In the genomic region with DNA sequence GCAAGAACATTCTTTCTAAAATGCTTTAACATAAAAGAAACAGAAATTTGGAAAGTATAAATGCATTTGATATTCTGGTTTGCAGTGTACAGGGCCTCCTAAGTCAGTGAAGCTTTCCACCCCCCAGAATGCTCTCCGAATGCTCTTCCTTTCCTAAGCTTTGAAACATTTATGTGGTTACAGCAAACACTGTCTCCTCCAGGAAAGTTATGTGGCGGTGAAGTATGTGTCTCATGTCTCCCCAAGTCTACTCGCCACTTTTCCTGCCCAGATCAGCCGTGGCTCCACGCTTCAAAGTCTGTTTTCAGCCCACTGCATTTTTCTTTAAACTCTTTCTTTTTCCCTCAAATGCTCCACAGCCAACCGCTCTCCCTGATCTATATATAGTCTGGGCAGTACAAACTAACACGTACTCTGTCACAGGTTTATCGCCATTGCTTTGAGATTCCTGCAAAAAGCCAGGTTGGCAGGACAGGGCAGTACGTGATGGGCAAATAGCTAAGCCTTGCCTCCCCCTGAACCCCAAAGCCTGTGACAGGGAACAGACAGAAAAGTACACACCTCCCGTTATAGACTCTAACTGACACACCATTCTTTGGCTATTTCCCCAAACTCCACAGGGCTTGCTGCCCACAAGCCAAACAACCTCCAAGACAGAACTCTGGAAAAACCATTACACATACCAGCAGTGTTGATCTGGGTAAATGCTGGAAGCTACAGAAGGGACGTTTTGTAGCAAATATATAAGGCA, we compare ENCODE assay signal across 12 mouse cellular contexts. TPM values are rescaled to one million over a fixed set of nuclear protein-coding genes. Genes with fewer than 3 reads are reported as not detected.
DNase-seq lines count a peak whose midpoint lies in the region; ATAC-seq and TF ChIP-seq lines count a peak whose summit lies in the region.
"Had no signal": no experiment of that assay in that cellular context is flagged by ENCODE, and none has a peak within 500 bp of the region (broad histone marks: within the 10 kb centered on the region; RNA-seq: fewer than 3 reads in every experiment).

No protein-coding gene starts in this region.

- no peak overlapping the region for H3K4me2 ChIP-seq in kidney, embryonic 14.5 days (replicated peaks; ENCODE audit: low read depth, low read length)
- no peak overlapping the region for H3K4me2 ChIP-seq in embryonic facial prominence, embryonic 13.5 days
- H3K4me2 ChIP-seq in heart, postnatal 0 days (ENCODE audit: low read depth, low read length) = no peak overlapping the region
- H3K4me2 ChIP-seq in myocyte (ENCODE audit: low read depth) = peak overlapping the region; percentile 14

- 79% methylated on average over 11 of the region's 11 CpGs for WGBS in kidney, embryonic 14.5 days
- WGBS in embryonic facial prominence, embryonic 13.5 days = 37% methylated on average over 11 of the region's 11 CpGs
- 47% methylated on average over 11 of the region's 11 CpGs for WGBS in heart, postnatal 0 days
- 63% methylated on average over 11 of the region's 11 CpGs for WGBS in thymus, adult 2 months

- H3K4me3 ChIP-seq in kidney, embryonic 14.5 days (ENCODE audit: low read length) = no peak overlapping the region
- no peak overlapping the region for H3K4me3 ChIP-seq in embryonic facial prominence, embryonic 13.5 days
- H3K4me3 ChIP-seq in heart, postnatal 0 days (ENCODE audit: low read depth, low read length) = no peak overlapping the region
- H3K4me3 ChIP-seq in myocyte = no peak overlapping the region
- no peak overlapping the region for H3K4me3 ChIP-seq in thymus, adult 2 months (ENCODE audit: control insufficient read depth, insufficient read depth, low read length)
- H3K4me3 ChIP-seq: megakaryocyte, embryonic 14.5 days had no signal

- no peak for TF ChIP-seq POLR2A in myocyte (IDR thresholded peaks at IDR 0.05; ENCODE audit: insufficient read length, low read depth)
- no peak for TF ChIP-seq POLR2A in thymus, adult 2 months (IDR thresholded peaks at IDR 0.05; ENCODE audit: control insufficient read depth, extremely low read depth, insufficient read depth, low read length, poor library complexity)

- no peak overlapping the region for H3K9ac ChIP-seq in kidney, embryonic 14.5 days (ENCODE audit: low read depth, low read length)
- H3K9ac ChIP-seq in embryonic facial prominence, embryonic 13.5 days = peak overlapping the region; percentile 51
- H3K9ac ChIP-seq in heart, postnatal 0 days (replicated peaks; ENCODE audit: low read depth, low read length) = no peak overlapping the region; the same call in 1 of the 2 replicates

- no peaks in the 10 kb centered on the region for H3K79me2 ChIP-seq in myocyte (ENCODE audit: control insufficient read depth, insufficient read depth)

- H3K27ac ChIP-seq in kidney, embryonic 14.5 days (ENCODE audit: low read depth, low read length) = peak overlapping the region; percentile 51; the same call in 1 of the 2 replicates
- H3K27ac ChIP-seq in embryonic facial prominence, embryonic 13.5 days = peak overlapping the region; percentile 95
- peak overlapping the region; percentile 98 for H3K27ac ChIP-seq in heart, postnatal 0 days (ENCODE audit: low read depth)
- H3K27ac ChIP-seq in thymus, adult 2 months (ENCODE audit: control insufficient read depth, insufficient read depth, low read length) = no peak overlapping the region

- ATAC-seq in kidney, embryonic 14.5 days (ENCODE audit: low FRiP score, low TSS enrichment) = no peak
- ATAC-seq in embryonic facial prominence, embryonic 13.5 days (ENCODE audit: insufficient number of reproducible peaks, insufficient read depth, low FRiP score, low TSS enrichment, low read depth) = peak; percentile 20
- no peak for ATAC-seq in heart, postnatal 0 days (ENCODE audit: insufficient read depth, low read depth)
- ATAC-seq: activated CD4-positive, CD25-positive, alpha-beta regulatory T cell, adult 4 months; forebrain, embryonic 16.5 days had no signal

- peaks cover 10% of the 10 kb centered on the region; the same call in 1 of the 2 replicates for H3K4me1 ChIP-seq in kidney, embryonic 14.5 days (ENCODE audit: control insufficient read depth, insufficient read depth, low read length)
- peaks cover 72% of the 10 kb centered on the region for H3K4me1 ChIP-seq in embryonic facial prominence, embryonic 13.5 days
- H3K4me1 ChIP-seq in heart, postnatal 0 days (ENCODE audit: control insufficient read depth, insufficient read depth) = peaks cover 68% of the 10 kb centered on the region
- H3K4me1 ChIP-seq in thymus, adult 2 months (replicated peaks; ENCODE audit: control insufficient read depth, insufficient read depth, low read length) = no peaks in the 10 kb centered on the region

- H3K9me3 ChIP-seq in kidney, embryonic 14.5 days (ENCODE audit: control insufficient read depth, low read length) = no peaks in the 10 kb centered on the region
- H3K9me3 ChIP-seq in embryonic facial prominence, embryonic 13.5 days = no peaks in the 10 kb centered on the region
- no peaks in the 10 kb centered on the region for H3K9me3 ChIP-seq in heart, postnatal 0 days (replicated peaks; ENCODE audit: control insufficient read depth, low read length)
- H3K9me3 ChIP-seq: megakaryocyte, embryonic 14.5 days had no signal

- TF ChIP-seq EP300 in heart, postnatal 0 days (IDR thresholded peaks at IDR 0.05; ENCODE audit: low read depth) = no peak

- DNase-seq in kidney, postnatal 25 days = no peak
- DNase-seq in heart, postnatal 0 days (ENCODE audit: low spot score) = no peak
- no peak for DNase-seq in thymus, adult 2 months
- no peak for DNase-seq in layer of hippocampus, postnatal 14 days (ENCODE audit: low spot score in 2 of 2)
- DNase-seq: kidney, postnatal 14 days had no signal

- TF ChIP-seq CTCF in heart, postnatal 0 days (IDR thresholded peaks at IDR 0.05; ENCODE audit: low read depth) = no peak
- no peak for TF ChIP-seq CTCF in thymus, adult 2 months (IDR thresholded peaks at IDR 0.05; ENCODE audit: borderline replicate concordance, control insufficient read depth, extremely low read depth, insufficient read depth, low read length, poor library complexity)

- H3ac ChIP-seq in myocyte (ENCODE audit: control insufficient read depth, insufficient read length) = no peak overlapping the region

- peaks cover 41% of the 10 kb centered on the region for H3K36me3 ChIP-seq in kidney, embryonic 14.5 days (ENCODE audit: control insufficient read depth, insufficient read depth, low read length)
- peaks cover 30% of the 10 kb centered on the region for H3K36me3 ChIP-seq in embryonic facial prominence, embryonic 13.5 days
- peaks cover 39% of the 10 kb centered on the region for H3K36me3 ChIP-seq in heart, postnatal 0 days (replicated peaks; ENCODE audit: control insufficient read depth, insufficient read depth, low read length)
- no peaks in the 10 kb centered on the region for H3K36me3 ChIP-seq in myocyte (ENCODE audit: control insufficient read depth, insufficient read depth)
- H3K36me3 ChIP-seq in thymus, adult 2 months (ENCODE audit: control insufficient read depth, insufficient read depth, low read length) = no peaks in the 10 kb centered on the region

- H3K27me3 ChIP-seq in kidney, embryonic 14.5 days (ENCODE audit: control insufficient read depth, insufficient read depth, low read length) = no peaks in the 10 kb centered on the region
- no peaks in the 10 kb centered on the region for H3K27me3 ChIP-seq in embryonic facial prominence, embryonic 13.5 days
- H3K27me3 ChIP-seq in heart, postnatal 0 days (ENCODE audit: control insufficient read depth, insufficient read depth, low read length) = no peaks in the 10 kb centered on the region
- no peaks in the 10 kb centered on the region for H3K27me3 ChIP-seq in myocyte (ENCODE audit: control insufficient read depth, insufficient read depth, insufficient read length)
- H3K27me3 ChIP-seq in thymus, adult 2 months (ENCODE audit: control insufficient read depth, insufficient read depth, low read length) = no peaks in the 10 kb centered on the region
- H3K27me3 ChIP-seq: megakaryocyte, embryonic 14.5 days had no signal

TF ChIP-seq in myocyte, 11 proteins besides CTCF, POLR2A, EP300 and RAD21:
- TF ChIP-seq REST (IDR thresholded peaks at IDR 0.05; ENCODE audit: insufficient read depth, insufficient read length) = no peak
- no peak for TF ChIP-seq E2F4 (IDR thresholded peaks at IDR 0.05; ENCODE audit: insufficient read depth)
- TF ChIP-seq CEBPB (IDR thresholded peaks at IDR 0.05; ENCODE audit: insufficient read depth, poor library complexity, severe bottlenecking) = no peak
- no peak for TF ChIP-seq TCF12 (IDR thresholded peaks at IDR 0.05; ENCODE audit: insufficient read depth, poor library complexity, severe bottlenecking)
- no peak for TF ChIP-seq MYOD1 (IDR thresholded peaks at IDR 0.05; ENCODE audit: control insufficient read depth in 1 of 3, insufficient read length in 2 of 3, low read depth in 2 of 3)
- TF ChIP-seq POLR2AphosphoS2 (IDR thresholded peaks at IDR 0.05; ENCODE audit: insufficient read length, low read depth) = no peak
- no peak for TF ChIP-seq SRF (IDR thresholded peaks at IDR 0.05; ENCODE audit: control insufficient read depth, insufficient read length, low read depth)
- TF ChIP-seq USF1 (IDR thresholded peaks at IDR 0.05; ENCODE audit: low read depth) = no peak
- TF ChIP-seq MAX (IDR thresholded peaks at IDR 0.05; ENCODE audit: low read depth) = no peak
- TF ChIP-seq MYOG (IDR thresholded peaks at IDR 0.05; ENCODE audit: control insufficient read depth in 1 of 3, insufficient read depth in 1 of 3, insufficient read length in 2 of 3, low read depth in 2 of 3) = no peak
- no peak for TF ChIP-seq TCF3 (IDR thresholded peaks at IDR 0.05; ENCODE audit: insufficient read length, low read depth)

RNA-seq across cellular contexts. Expression of a gene that starts 55.6 kb away (rescaled TPM):
- 7.1 and 8.4 TPM in 2 replicates for polyA plus RNA-seq in kidney, embryonic 14.5 days (2014; fragmentation: Nextera tagmentation; extraction: Ambion mirVana)
- 5.3 and 5.8 TPM in 2 replicates for polyA plus RNA-seq in embryonic facial prominence, embryonic 13.5 days (2015; fragmentation: Nextera tagmentation; extraction: Ambion mirVana)
- 248 and 309 TPM in 2 replicates for total RNA-seq in heart, postnatal 0 days (2014; rRNA removed; ENCODE audit: low replicate concordance)
- 129 and 140 TPM in 2 replicates for polyA plus RNA-seq in heart, postnatal 0 days (2015; fragmentation: Nextera tagmentation; extraction: Ambion mirVana)
- polyA plus RNA-seq in myocyte (2012; fragmentation: generic; extraction: Trizol) = 7.5 TPM
- polyA plus RNA-seq in thymus, adult 2 months (2012; rRNA removed) = 0.78 and 1.0 TPM in 2 replicates
- 10 to 100 TPM; 11.9 to 15.0 TPM for total RNA-seq in layer of hippocampus, postnatal 14 days (2021)
- total RNA-seq: common myeloid progenitor, adult 5-6 weeks had no signal

Comparison
In these comparisons a context has a peak if more than half of its experiments do, and no peak if none do; other contexts are left out.
1. RNA of a gene that starts 55.6 kb away (polyA plus RNA-seq): 129 to 140 TPM in heart, postnatal 0 days; 7.1 to 8.4 TPM in kidney, embryonic 14.5 days, 7.5 TPM in myocyte (single experiment), 5.3 to 5.8 TPM in embryonic facial prominence, embryonic 13.5 days and 0.78 to 1.0 TPM in thymus, adult 2 months; every median in the first group is over 10 times any median in the second.